Mouse (Mus musculus): Measurements from ENCODE around the gene Gh.
A peak's percentile ranks its signal among the peaks of the same experiment; 100 is the strongest.

Gene Gh

DNA sequence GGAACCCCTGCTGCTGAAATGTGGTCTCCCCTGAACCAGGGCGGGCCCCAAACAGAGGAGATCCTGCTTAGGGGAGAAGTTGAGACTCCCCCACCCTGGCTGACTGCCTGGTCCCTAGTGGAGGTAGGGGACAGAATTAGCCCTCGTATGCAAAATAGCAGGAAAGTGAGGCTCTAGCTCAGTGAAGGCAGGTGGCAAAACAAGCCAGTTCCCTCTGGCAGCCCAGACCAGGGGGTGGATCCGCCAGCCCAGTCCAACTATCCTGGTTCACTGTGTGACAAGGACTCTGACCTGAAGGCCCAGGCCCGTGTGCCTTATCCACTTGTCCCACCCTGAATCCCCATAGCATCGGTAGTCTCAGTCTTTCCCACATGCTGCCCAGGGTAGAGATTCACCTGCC lies 8.5 kb upstream of the Gh start:
- DNase-seq (ENCODE audit: low read depth, low spot score): no peak

DNA sequence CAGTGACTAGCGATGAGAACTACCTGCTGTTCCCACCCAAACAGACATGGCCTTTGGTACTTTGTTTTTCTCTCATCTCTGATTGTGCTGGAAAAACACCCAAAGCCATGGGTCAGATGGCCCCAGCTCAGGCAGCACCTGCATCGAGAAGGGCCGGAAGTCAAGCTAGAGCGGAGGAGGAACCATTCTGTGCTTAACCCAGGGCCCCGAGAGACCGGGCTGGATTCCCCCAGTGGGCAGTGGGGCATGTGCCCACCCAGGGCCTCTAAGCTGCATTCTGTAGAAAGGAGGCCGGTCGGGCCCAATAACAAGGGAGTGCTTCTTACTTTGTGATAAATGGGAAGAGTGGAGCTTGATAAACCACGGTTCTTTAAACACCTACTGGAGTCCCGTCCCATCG lies 6.5 kb upstream of the Gh start:
- no peak for DNase-seq (ENCODE audit: low read depth, low spot score)

GRCm38 (mm10) chr11:106307432-106307831 lies 5.8 kb upstream of the Gh start:
- no peak for DNase-seq (ENCODE audit: low read depth, low spot score)

GRCm38 (mm10) chr11:106306758-106307157 lies 5.1 kb upstream of the Gh start:
- no peak for DNase-seq (ENCODE audit: low read depth, low spot score)

DNA sequence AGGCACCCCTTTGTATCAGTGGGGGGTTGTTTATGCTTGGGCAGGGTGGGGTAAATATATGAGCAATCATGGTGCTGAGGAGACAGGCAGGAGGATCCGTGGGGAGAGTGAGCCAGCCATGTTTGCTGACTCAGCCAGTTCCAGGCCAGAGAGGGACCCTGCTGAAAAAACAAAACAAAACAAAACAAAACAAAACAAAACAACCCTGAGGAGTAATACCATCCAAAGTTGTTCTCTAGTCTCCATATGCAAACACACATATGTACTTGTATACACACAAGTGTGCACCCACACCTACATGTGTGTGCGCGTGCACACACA lies 4.4 kb upstream of the Gh start:
- DNase-seq (ENCODE audit: low read depth, low spot score): no peak

- DNase-seq (ENCODE audit: low read depth, low spot score): no peak
Observed at GRCm38 (mm10) chr11:106305348-106306064, 3.8 kb upstream of the Gh start.

- DNase-seq (ENCODE audit: low read depth, low spot score): peak; percentile 57
Observed at GRCm38 (mm10) chr11:106302634-106303033, 969 bp upstream of the Gh start.

- no peak for DNase-seq (ENCODE audit: low read depth, low spot score)
Observed at GRCm38 (mm10) chr11:106291861-106292260, 9.8 kb downstream of the Gh start.

GRCm38 (mm10) chr11:106290376-106290775 lies 11.3 kb downstream of the Gh start:
- no peak for DNase-seq (ENCODE audit: low read depth, low spot score)

DNA sequence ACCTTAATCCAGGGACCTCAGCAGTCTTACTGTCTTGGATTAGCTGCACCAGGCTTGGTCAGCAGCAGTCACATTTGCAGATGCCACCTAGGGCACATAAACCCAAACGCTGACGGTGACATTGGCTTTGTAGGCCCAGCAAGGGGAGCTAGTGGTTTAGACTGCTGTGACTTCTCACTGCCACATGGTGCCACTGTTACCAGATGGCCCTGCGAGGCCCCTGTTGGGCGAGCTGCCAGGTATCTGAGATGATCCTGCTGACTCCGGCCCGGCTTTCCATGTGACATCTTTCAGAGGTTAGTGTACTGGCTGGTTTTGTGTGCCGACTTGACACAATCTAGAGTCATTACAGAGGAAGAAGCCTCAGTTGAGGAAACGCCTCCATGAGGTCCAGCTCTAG lies 12.3 kb downstream of the Gh start:
- DNase-seq (ENCODE audit: low read depth, low spot score): peak; percentile 81

DNA sequence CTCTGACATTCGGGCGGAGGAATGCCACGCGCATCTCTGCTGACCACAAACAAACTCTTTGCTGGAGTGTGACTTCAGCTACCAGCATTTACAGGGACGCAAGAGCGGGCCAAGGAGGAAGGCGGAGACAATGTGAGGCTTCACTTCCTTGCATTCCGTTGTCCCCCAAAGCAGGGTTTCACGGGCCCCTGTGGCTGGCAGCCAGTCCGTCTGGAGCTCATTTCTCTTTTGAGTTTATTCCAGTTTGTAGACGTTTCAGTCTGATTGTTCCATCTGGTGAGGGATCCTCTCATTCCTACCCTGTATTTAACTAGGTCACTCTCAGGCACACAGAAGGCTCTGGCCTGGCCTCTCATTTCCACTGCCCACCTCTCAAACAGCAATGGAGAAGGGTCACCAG lies 14.7 kb downstream of the Gh start:
- no peak for DNase-seq (ENCODE audit: low read depth, low spot score)

DNA sequence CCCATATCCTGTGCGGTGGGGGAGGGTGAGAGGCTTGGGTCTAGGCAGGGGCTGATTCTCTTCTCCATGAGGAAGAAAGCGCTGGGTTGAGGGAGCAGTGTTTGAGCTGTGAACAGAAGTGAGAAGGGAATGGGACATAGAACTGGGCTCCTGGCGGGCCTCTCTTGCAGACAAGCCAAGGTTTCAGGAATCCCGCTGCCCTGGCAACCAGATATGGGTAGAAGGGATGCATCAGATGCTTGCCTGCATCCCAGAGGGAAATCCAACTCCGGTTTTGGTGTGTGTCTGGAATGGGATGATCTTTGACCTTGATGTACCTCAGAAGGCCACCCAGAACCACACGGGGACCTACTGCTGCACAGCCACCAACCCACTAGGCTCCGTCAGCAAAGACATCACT lies 15.5 kb downstream of the Gh start:
- no peak for DNase-seq (ENCODE audit: low read depth, low spot score)

- no peak for DNase-seq (ENCODE audit: low read depth, low spot score)
Observed at GRCm38 (mm10) chr11:106284126-106284525, 17.5 kb downstream of the Gh start.

GRCm38 (mm10) chr11:106283371-106283770 lies 18.3 kb downstream of the Gh start:
- no peak for DNase-seq (ENCODE audit: low read depth, low spot score)

DNA sequence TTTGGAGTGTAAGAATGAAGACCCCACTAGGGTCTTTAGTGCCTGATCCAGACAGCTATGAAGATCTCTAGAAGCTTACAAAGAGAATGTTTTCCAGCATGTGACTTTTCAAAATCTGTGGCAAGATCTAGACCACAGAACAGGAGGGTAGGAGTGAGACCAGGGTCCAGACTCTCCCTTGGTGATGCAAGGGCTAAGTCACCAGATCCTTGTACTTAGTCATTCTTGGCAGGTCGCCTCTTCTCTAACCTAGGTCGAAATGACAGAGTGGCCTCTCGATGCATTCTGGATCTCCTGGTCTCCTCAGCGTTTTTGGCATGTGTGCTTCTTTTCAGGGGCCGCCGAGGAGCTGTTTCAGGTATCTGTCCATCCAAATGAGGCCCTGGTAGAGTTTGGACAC lies 19.2 kb downstream of the Gh start:
- DNase-seq (ENCODE audit: low read depth, low spot score): no peak

- DNase-seq (ENCODE audit: low read depth, low spot score): peak; percentile 93
Observed at GRCm38 (mm10) chr11:106276454-106276853, 25.2 kb downstream of the Gh start, which contains the start of gene Tcam1. TSS of gene Tcam1 (plus strand) at chr11:106276672.

- no peak for DNase-seq (ENCODE audit: low read depth, low spot score)
Observed at GRCm38 (mm10) chr11:106274971-106275411, 26.7 kb downstream of the Gh start.

DNA sequence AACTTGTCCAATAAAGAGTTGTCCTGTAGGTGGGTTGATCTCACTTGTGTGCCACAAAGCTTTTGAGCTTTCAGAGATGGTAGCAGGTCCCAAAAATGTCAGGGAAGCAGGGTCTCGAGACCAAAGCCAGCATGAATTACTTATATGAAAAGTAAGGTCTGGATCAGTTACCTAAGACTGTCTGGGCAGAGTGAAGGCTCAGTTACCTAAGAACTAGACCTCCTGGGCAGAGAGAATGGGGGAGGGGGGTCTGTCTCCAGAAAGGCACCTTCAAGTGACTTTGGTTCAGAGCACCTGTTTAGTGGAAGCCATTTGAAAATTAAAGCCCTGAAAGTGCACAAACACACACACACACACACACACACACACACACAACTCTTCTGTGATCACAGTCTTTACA lies 27.3 kb downstream of the Gh start:
- DNase-seq (ENCODE audit: low read depth, low spot score): no peak

DNA sequence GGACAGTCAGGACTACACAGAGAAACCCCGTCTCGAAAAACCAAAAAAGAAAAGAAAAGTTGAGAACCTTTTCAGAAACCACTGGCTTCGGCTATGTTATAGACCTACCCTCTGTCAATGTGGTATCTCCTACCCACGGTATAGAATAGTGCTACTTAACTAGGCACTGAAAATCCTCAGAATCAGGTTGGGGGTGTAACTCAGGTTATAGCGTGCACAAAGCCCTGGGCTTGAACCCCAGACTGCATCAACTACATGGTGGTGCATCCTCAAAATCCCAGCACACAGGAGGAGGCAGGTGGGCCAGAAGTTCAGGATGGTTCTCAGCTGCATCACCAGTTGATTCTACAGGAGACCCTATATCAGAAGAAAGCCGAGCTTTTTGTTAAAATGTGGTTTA lies 27.9 kb downstream of the Gh start:
- DNase-seq (ENCODE audit: low read depth, low spot score): no peak

DNA sequence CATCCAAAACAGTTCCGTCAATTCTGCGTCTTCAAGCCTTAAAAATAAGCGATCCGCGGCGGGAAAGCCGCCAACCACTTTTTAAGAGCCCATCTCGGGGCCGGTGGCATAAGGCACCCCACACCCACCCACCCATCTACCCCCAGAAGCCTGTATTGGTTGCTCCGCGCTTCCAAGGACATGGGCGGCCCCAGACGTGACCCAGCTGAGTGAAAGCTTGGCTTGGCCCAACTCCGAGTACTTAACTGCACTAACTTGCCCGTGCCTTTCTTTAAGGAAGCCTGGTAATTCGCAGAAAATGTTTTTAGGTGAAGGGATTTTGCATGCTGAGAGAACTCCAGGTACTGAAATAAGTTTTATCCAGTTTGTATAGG lies 28.4 kb downstream of the Gh start:
- no peak for DNase-seq (ENCODE audit: low read depth, low spot score)

GRCm38 (mm10) chr11:106272644-106273310 lies 28.9 kb downstream of the Gh start, which contains the start of gene Smarcd2:
TSS of gene Smarcd2 (minus strand) at chr11:106272972.
- peak; percentile 97 for DNase-seq (ENCODE audit: low read depth, low spot score)

DNA sequence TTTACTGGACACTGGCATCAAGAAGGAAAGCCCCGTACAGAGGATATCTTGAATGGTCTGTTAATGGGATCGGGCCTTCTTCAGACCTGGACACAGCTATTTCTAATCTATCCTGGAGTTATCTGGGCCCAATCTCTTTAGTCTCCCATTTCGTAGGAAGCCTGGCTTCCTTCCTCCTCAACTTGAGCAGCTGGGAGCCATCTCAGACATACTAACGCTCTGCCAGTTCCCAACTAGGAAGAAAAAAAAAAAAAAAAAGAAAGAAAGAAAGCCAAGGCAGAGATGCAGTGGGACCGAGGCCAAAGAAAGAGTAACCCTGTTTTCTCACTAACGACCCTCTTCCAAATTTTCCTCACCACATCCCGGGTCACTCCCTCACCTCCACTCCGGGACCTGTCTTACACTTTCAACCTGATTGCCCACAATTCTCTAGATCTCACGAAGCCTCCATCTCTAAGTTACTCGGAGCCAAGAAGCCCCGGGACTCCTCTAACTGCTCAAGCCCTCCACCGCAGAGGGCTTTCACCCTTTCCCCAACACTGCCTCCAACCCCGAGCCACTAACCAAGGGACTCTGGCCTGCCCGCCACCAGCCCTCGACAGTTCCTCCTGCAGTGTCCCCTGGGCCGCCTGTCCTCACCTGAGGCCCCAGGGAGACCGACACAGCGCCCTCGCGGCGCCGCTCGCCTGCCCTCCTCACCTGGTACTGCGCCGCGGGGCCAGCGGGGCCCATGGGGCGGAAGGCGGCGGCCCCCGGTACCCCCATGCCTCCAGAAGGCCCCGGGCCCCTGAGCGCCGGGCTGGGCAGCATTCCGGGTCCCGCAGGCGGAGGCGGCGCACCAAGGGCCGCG lies 29.6 kb downstream of the Gh start:
- no peak for DNase-seq (ENCODE audit: low read depth, low spot score)
